Mouse (Mus musculus): Measurements from ENCODE around the gene Kcnq2. TPM values are rescaled to one million over a fixed set of nuclear protein-coding genes. Genes with fewer than 3 reads are reported as not detected.

The Kcnq2 gene
- polyA plus RNA-seq, 1 experiment = not detected

DNA sequence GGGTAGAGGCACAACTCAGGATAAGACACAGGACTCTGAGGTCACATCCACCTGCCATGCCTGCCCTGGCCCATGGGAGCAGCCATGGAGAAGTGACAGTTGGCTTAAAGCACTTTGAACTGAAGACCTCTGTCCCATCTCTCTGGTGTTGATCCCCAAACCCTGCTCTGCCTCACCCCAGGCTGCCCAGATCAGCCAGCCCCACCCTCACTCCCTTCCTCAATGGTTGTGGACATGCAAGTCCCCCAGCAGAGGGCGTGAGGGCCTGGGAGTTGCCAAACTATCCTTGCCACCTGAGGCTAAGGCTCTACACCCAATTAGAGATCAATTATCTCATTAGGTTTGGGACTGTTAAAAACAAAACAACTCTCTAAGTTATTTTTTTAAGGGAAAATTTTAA, 18.7 kb upstream of the Kcnq2 start:
- no peak for TF ChIP-seq CEBPB (IDR thresholded peaks at IDR 0.05; ENCODE audit: low read depth)
- TF ChIP-seq FOSL1 (IDR thresholded peaks at IDR 0.05; ENCODE audit: insufficient read depth, low read length, poor library complexity, severe bottlenecking) = no peak
- no peak for TF ChIP-seq MAX (IDR thresholded peaks at IDR 0.05)
- no peak for TF ChIP-seq USF1 (IDR thresholded peaks at IDR 0.05; ENCODE audit: low read depth)
- TF ChIP-seq CTCF (IDR thresholded peaks at IDR 0.05; ENCODE audit: control insufficient read depth, insufficient read depth, insufficient read length) = no peak
- no peak for TF ChIP-seq MYOG (IDR thresholded peaks at IDR 0.05; ENCODE audit: control insufficient read depth, extremely low read depth, insufficient read length)
- TF ChIP-seq MYOD1 (IDR thresholded peaks at IDR 0.05; ENCODE audit: control insufficient read depth, insufficient read length, low read depth) = no peak
- no peaks in the 10 kb centered on the region for H3K79me3 ChIP-seq (ENCODE audit: low read depth)
- H3K27me3 ChIP-seq (ENCODE audit: control insufficient read depth, insufficient read depth, insufficient read length) = peaks cover 68% of the 10 kb centered on the region
- no peaks in the 10 kb centered on the region for H3K36me3 ChIP-seq (ENCODE audit: control insufficient read depth, insufficient read depth)
- no peak overlapping the region for H3ac ChIP-seq (ENCODE audit: control insufficient read depth, insufficient read length, low read depth)
- H3K79me2 ChIP-seq (ENCODE audit: control insufficient read depth, insufficient read depth) = no peaks in the 10 kb centered on the region
- H3K4me3 ChIP-seq (ENCODE audit: insufficient read depth, poor library complexity, severe bottlenecking) = no peak overlapping the region

DNA sequence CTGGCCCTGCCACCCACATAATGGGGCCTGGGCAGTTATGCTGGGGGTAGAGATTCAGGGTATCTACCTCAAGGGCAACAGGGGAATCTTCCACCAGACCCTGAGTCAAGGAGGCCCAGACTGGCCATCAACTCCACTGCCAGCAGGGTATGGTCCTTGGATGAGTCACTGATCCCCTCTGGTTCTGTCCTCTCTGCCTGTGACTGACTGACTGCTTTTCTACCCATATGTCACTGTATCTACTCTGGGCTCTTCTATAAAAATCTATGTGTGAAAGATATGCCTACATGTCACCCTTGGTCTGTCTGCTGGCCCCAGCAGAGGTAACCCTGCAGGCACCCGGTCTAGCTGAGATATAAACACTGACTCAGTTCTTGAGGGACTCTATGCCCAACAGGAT, 18.0 kb upstream of the Kcnq2 start:
- TF ChIP-seq FOSL1 (IDR thresholded peaks at IDR 0.05; ENCODE audit: insufficient read depth, low read length, poor library complexity, severe bottlenecking) (no peak), MYOG (IDR thresholded peaks at IDR 0.05; ENCODE audit: control insufficient read depth, extremely low read depth, insufficient read length) (no peak), CEBPB (IDR thresholded peaks at IDR 0.05; ENCODE audit: low read depth) (no peak), USF1 (IDR thresholded peaks at IDR 0.05; ENCODE audit: low read depth) (no peak), MYOD1 (IDR thresholded peaks at IDR 0.05; ENCODE audit: control insufficient read depth, insufficient read length, low read depth) (no peak), MAX (IDR thresholded peaks at IDR 0.05) (no peak), CTCF (IDR thresholded peaks at IDR 0.05; ENCODE audit: control insufficient read depth, insufficient read depth, insufficient read length) (no peak)
- no peaks in the 10 kb centered on the region for H3K79me3 ChIP-seq (ENCODE audit: low read depth)
- H3K27me3 ChIP-seq (ENCODE audit: control insufficient read depth, insufficient read depth, insufficient read length) = peaks cover 74% of the 10 kb centered on the region
- no peak overlapping the region for H3ac ChIP-seq (ENCODE audit: control insufficient read depth, insufficient read length, low read depth)
- no peaks in the 10 kb centered on the region for H3K79me2 ChIP-seq (ENCODE audit: control insufficient read depth, insufficient read depth)
- no peak overlapping the region for H3K4me3 ChIP-seq (ENCODE audit: insufficient read depth, poor library complexity, severe bottlenecking)
- no peaks in the 10 kb centered on the region for H3K36me3 ChIP-seq (ENCODE audit: control insufficient read depth, insufficient read depth)

DNA sequence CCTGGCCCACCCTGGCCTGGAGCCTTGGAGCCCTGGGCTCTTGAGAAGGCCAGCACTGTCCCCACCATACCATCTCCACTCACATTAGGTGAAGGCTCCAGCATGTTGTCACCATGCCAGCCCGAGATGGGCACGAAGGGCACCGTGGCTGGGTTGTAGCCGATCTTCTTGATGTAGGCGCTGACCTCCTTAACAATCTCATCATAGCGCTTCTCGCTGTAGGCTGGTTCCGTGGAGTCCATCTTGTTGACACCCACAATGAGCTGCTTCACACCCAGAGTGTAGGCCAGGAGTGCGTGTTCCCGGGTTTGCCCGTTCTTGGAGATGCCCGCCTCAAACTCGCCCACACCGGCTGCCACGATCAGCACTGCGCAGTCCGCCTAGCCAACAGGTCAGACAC, 17.6 kb upstream of the Kcnq2 start:
- no peak overlapping the region for H3ac ChIP-seq (ENCODE audit: control insufficient read depth, insufficient read length, low read depth)
- TF ChIP-seq MAX (IDR thresholded peaks at IDR 0.05) (no peak), USF1 (IDR thresholded peaks at IDR 0.05; ENCODE audit: low read depth) (no peak), CEBPB (IDR thresholded peaks at IDR 0.05; ENCODE audit: low read depth) (no peak), MYOD1 (IDR thresholded peaks at IDR 0.05; ENCODE audit: control insufficient read depth, insufficient read length, low read depth) (no peak), MYOG (IDR thresholded peaks at IDR 0.05; ENCODE audit: control insufficient read depth, extremely low read depth, insufficient read length) (no peak), FOSL1 (IDR thresholded peaks at IDR 0.05; ENCODE audit: insufficient read depth, low read length, poor library complexity, severe bottlenecking) (no peak), CTCF (IDR thresholded peaks at IDR 0.05; ENCODE audit: control insufficient read depth, insufficient read depth, insufficient read length) (no peak)
- H3K79me3 ChIP-seq (ENCODE audit: low read depth) = no peaks in the 10 kb centered on the region
- H3K36me3 ChIP-seq (ENCODE audit: control insufficient read depth, insufficient read depth) = no peaks in the 10 kb centered on the region
- no peak overlapping the region for H3K4me3 ChIP-seq (ENCODE audit: insufficient read depth, poor library complexity, severe bottlenecking)
- no peaks in the 10 kb centered on the region for H3K79me2 ChIP-seq (ENCODE audit: control insufficient read depth, insufficient read depth)
- peaks cover 74% of the 10 kb centered on the region for H3K27me3 ChIP-seq (ENCODE audit: control insufficient read depth, insufficient read depth, insufficient read length)

DNA sequence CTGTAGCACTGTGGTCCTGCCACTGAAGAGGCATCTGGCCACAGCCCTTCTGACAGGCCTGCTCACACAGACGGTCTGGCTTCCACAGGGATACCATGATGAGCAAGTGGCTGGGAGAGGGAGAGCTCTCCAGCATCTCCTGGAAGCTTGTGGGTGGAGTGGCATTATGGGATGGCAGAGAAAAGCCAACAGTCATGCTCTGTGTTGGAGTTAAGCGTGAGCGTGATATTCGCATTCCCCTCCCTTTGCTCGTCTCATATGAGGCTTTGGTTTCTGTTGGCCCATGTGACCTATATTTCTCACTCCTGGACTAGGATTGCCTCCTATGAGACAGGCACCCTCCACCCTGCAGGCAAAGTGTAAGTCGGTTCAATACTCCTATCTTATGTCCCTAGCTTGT, 15.2 kb upstream of the Kcnq2 start:
- Histone ChIP-seq H3K79me2 (ENCODE audit: control insufficient read depth, insufficient read depth) (no peaks in the 10 kb centered on the region), H3K27me3 (ENCODE audit: control insufficient read depth, insufficient read depth, insufficient read length) (peaks cover 63% of the 10 kb centered on the region), H3ac (ENCODE audit: control insufficient read depth, insufficient read length, low read depth) (no peak overlapping the region), H3K36me3 (ENCODE audit: control insufficient read depth, insufficient read depth) (no peaks in the 10 kb centered on the region), H3K79me3 (ENCODE audit: low read depth) (no peaks in the 10 kb centered on the region), H3K4me3 (ENCODE audit: insufficient read depth, poor library complexity, severe bottlenecking) (no peak overlapping the region)
- TF ChIP-seq MAX (IDR thresholded peaks at IDR 0.05) (no peak), FOSL1 (IDR thresholded peaks at IDR 0.05; ENCODE audit: insufficient read depth, low read length, poor library complexity, severe bottlenecking) (no peak), USF1 (IDR thresholded peaks at IDR 0.05; ENCODE audit: low read depth) (no peak), MYOD1 (IDR thresholded peaks at IDR 0.05; ENCODE audit: control insufficient read depth, insufficient read length, low read depth) (no peak), MYOG (IDR thresholded peaks at IDR 0.05; ENCODE audit: control insufficient read depth, extremely low read depth, insufficient read length) (no peak), CTCF (IDR thresholded peaks at IDR 0.05; ENCODE audit: control insufficient read depth, insufficient read depth, insufficient read length) (no peak), CEBPB (IDR thresholded peaks at IDR 0.05; ENCODE audit: low read depth) (no peak)

DNA sequence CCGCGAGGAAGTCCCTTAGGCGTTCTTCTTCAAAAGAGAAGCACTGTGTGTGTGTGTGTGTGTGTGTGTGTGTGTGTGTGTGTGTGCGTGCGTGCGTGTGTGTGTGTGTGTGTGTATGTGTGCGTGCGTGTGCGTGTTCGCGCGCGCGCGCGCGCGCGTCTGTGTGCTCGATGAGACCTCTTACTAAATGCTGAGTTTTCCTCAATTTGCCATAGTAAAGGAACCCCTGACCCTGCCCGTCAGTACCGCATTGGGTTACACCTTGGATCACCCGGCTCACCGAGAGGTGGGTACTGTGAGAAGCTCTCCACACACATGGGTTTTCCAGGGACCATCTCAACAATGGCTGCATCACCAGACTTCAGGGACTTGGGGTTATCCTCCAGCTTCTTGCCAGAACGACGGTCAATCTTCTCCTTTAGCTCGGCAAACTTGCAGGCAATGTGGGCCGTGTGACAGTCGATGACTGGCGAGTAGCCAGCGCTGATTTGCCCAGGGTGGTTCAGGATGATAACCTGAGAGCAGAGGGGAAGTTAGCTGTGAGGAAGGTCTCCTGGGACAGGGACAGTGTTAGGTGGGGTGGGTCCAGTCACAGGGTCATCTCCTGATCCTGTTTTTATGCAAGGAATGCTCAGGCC, 13.3 kb upstream of the Kcnq2 start:
- Histone ChIP-seq H3ac (ENCODE audit: control insufficient read depth, insufficient read length, low read depth) (no peak overlapping the region), H3K36me3 (ENCODE audit: control insufficient read depth, insufficient read depth) (no peaks in the 10 kb centered on the region), H3K4me3 (ENCODE audit: insufficient read depth, poor library complexity, severe bottlenecking) (no peak overlapping the region), H3K79me2 (ENCODE audit: control insufficient read depth, insufficient read depth) (no peaks in the 10 kb centered on the region), H3K79me3 (ENCODE audit: low read depth) (no peaks in the 10 kb centered on the region), H3K27me3 (ENCODE audit: control insufficient read depth, insufficient read depth, insufficient read length) (peaks cover 54% of the 10 kb centered on the region)
- TF ChIP-seq MYOD1 (IDR thresholded peaks at IDR 0.05; ENCODE audit: control insufficient read depth, insufficient read length, low read depth) (no peak), CTCF (IDR thresholded peaks at IDR 0.05; ENCODE audit: control insufficient read depth, insufficient read depth, insufficient read length) (no peak), FOSL1 (IDR thresholded peaks at IDR 0.05; ENCODE audit: insufficient read depth, low read length, poor library complexity, severe bottlenecking) (no peak), CEBPB (IDR thresholded peaks at IDR 0.05; ENCODE audit: low read depth) (no peak), USF1 (IDR thresholded peaks at IDR 0.05; ENCODE audit: low read depth) (no peak), MAX (IDR thresholded peaks at IDR 0.05) (no peak), MYOG (IDR thresholded peaks at IDR 0.05; ENCODE audit: control insufficient read depth, extremely low read depth, insufficient read length) (no peak)
